Mouse (Mus musculus) limb, embryonic 13.5 days (tissue): Measurements from ENCODE around the gene Jag2. TPM values are rescaled to one million over a fixed set of nuclear protein-coding genes. Genes with fewer than 3 reads are reported as not detected.

Source experiments
- ATAC-seq: fragments of 200-750 bp; cut with Nextera tagmentation; 2 replicates; pipeline ENCODE4 v1.8.0; 2017; ENCODE audit warnings: low read depth, moderate number of reproducible peaks, moderate TSS enrichment; ENCODE audit not compliant: low FRiP score
- H3K27ac ChIP-seq: fragments of 300-500 bp; sonication (generic); 2 replicates; pipeline ENCODE4 v1.5.1; 2015; ENCODE audit warnings: inconsistent platforms, mild to moderate bottlenecking, moderate library complexity
- H3K27me3 ChIP-seq: fragments of 300-500 bp; sonication (generic); 2 replicates; pipeline ENCODE4 v1.6.1; 2015; ENCODE audit warnings: mild to moderate bottlenecking, inconsistent platforms
- H3K36me3 ChIP-seq: fragments of 300-500 bp; sonication (generic); 2 replicates; pipeline ENCODE4 v1.6.1; 2015; ENCODE audit warnings: inconsistent platforms, mild to moderate bottlenecking, moderate library complexity
- H3K4me1 ChIP-seq: fragments of 300-500 bp; sonication (generic); 2 replicates; pipeline ENCODE4 v1.6.1; 2015; ENCODE audit warnings: inconsistent platforms
- H3K4me2 ChIP-seq: fragments of 300-500 bp; sonication (generic); replicated peaks from 2 replicates; pipeline ENCODE4 v1.6.1; 2015; ENCODE audit warnings: inconsistent platforms, mild to moderate bottlenecking, moderate library complexity
- H3K4me3 ChIP-seq: fragments of 300-500 bp; sonication (generic); 2 replicates; pipeline ENCODE4 v1.5.1; 2015; ENCODE audit warnings: moderate library complexity, mild to moderate bottlenecking, inconsistent platforms
- H3K9ac ChIP-seq: fragments of 300-500 bp; sonication (generic); 2 replicates; pipeline ENCODE4 v1.6.1; 2015; ENCODE audit warnings: mild to moderate bottlenecking, inconsistent platforms
- H3K9me3 ChIP-seq: fragments of 300-500 bp; sonication (generic); 2 replicates; pipeline ENCODE4 v1.6.1; 2016; ENCODE audit warnings: inconsistent platforms
- WGBS: fragments of 180-500 bp; shearing (Covaris S2); methylation state at CpG from one replicate; pipeline ENCODE4 v1.1.7; 2015; 5-methylcytosine and 5-hydroxymethylcytosine counted together
- polyA plus RNA-seq: library from polyadenylated mRNA; unstranded; fragments of >200 nt; fragmentation: Nextera tagmentation; extraction: Ambion mirVana; gene quantifications from 2 replicates; pipeline ENCODE4 v1.2.1, GENCODE M21; 2015

Jag2 gene
- polyA plus RNA-seq, 1 experiment from 2014 or later = 5.9 TPM

- peak overlapping the region; percentile 30 for H3K4me3 ChIP-seq
- peak overlapping the region; percentile 51 for H3K9ac ChIP-seq
- no peak overlapping the region for H3K27ac ChIP-seq
- H3K36me3 ChIP-seq = no peaks in the 10 kb centered on the region
- H3K4me2 ChIP-seq = peak overlapping the region; percentile 56
- WGBS = 12% methylated on average over 22 of the region's 22 CpGs
- peaks cover 91% of the 10 kb centered on the region for H3K27me3 ChIP-seq
- no peaks in the 10 kb centered on the region for H3K9me3 ChIP-seq
- ATAC-seq = no peak
- peaks cover 45% of the 10 kb centered on the region for H3K4me1 ChIP-seq
Observed at GRCm38 (mm10) chr12:112874199-112874598, 55.4 kb downstream of the Jag2 start.

- 20% methylated on average over 18 of the region's 18 CpGs for WGBS
- ATAC-seq = no peak
- no peaks in the 10 kb centered on the region for H3K36me3 ChIP-seq
- H3K9ac ChIP-seq = peak overlapping the region; percentile 51; the same call in 1 of the 2 replicates
- peaks cover 91% of the 10 kb centered on the region for H3K27me3 ChIP-seq
- H3K27ac ChIP-seq = no peak overlapping the region
- H3K9me3 ChIP-seq = no peaks in the 10 kb centered on the region
- H3K4me1 ChIP-seq = peaks cover 45% of the 10 kb centered on the region
- H3K4me3 ChIP-seq = peak overlapping the region; percentile 30
- H3K4me2 ChIP-seq = peak overlapping the region; percentile 56
Observed at GRCm38 (mm10) chr12:112873452-112874190, 56.0 kb downstream of the Jag2 start.

- WGBS = 86% methylated on average over 10 of the region's 10 CpGs
- H3K9me3 ChIP-seq = no peaks in the 10 kb centered on the region
- H3K4me3 ChIP-seq = no peak overlapping the region
- no peak overlapping the region for H3K27ac ChIP-seq
- no peak for ATAC-seq
- H3K4me2 ChIP-seq = no peak overlapping the region
- peaks cover 89% of the 10 kb centered on the region for H3K27me3 ChIP-seq
- H3K36me3 ChIP-seq = no peaks in the 10 kb centered on the region
- H3K9ac ChIP-seq = no peak overlapping the region
- H3K4me1 ChIP-seq = peaks cover 43% of the 10 kb centered on the region
Observed at GRCm38 (mm10) chr12:112872991-112873390, 56.6 kb downstream of the Jag2 start.

- Histone ChIP-seq H3K9ac (no peak overlapping the region), H3K9me3 (no peaks in the 10 kb centered on the region), H3K36me3 (no peaks in the 10 kb centered on the region), H3K4me2 (no peak overlapping the region), H3K4me1 (peaks cover 26% of the 10 kb centered on the region), H3K27me3 (peaks cover 72% of the 10 kb centered on the region), H3K4me3 (no peak overlapping the region), H3K27ac (no peak overlapping the region)
- no peak for ATAC-seq
- 87% methylated on average over 2 of the region's 2 CpGs for WGBS
Observed at GRCm38 (mm10) chr12:112871272-112871671, 58.3 kb downstream of the Jag2 start.

- H3K9me3 ChIP-seq = no peaks in the 10 kb centered on the region
- ATAC-seq = no peak
- H3K36me3 ChIP-seq = no peaks in the 10 kb centered on the region
- peaks cover 22% of the 10 kb centered on the region for H3K4me1 ChIP-seq
- H3K27me3 ChIP-seq = peaks cover 67% of the 10 kb centered on the region
- no peak overlapping the region for H3K4me2 ChIP-seq
- no peak overlapping the region for H3K4me3 ChIP-seq
- H3K27ac ChIP-seq = no peak overlapping the region
- H3K9ac ChIP-seq = no peak overlapping the region
- WGBS = 48% methylated on average over 13 of the region's 13 CpGs
Observed at GRCm38 (mm10) chr12:112870775-112871174, 58.8 kb downstream of the Jag2 start.

- 10% methylated on average over 16 of the region's 16 CpGs for WGBS
- peaks cover 57% of the 10 kb centered on the region for H3K27me3 ChIP-seq
- no peaks in the 10 kb centered on the region for H3K36me3 ChIP-seq
- 0 out of 2 replicates have a peak overlapping the region, but pooled peaks have one; percentile 21 for H3K9ac ChIP-seq
- peaks cover 21% of the 10 kb centered on the region for H3K4me1 ChIP-seq
- H3K4me2 ChIP-seq = 0 out of 2 replicates have a peak overlapping the region, but pooled peaks have one; percentile 15
- no peak overlapping the region for H3K27ac ChIP-seq
- ATAC-seq = no peak
- no peak overlapping the region for H3K4me3 ChIP-seq
- H3K9me3 ChIP-seq = no peaks in the 10 kb centered on the region
Observed at GRCm38 (mm10) chr12:112869783-112870204, 59.8 kb downstream of the Jag2 start.

GRCm38 (mm10) chr12:112868178-112869087 is 61.1 kb downstream of the Jag2 start, which contains the start of gene Gpr132:
Gpr132 (minus strand) TSS chr12:112868228.
- Histone ChIP-seq H3K27ac (no peak within 1 kb of the TSS), H3K36me3 (no peaks in the 10 kb centered on the region), H3K4me3 (no peak within 1 kb of the TSS), H3K4me1 (peaks cover 11% of the 10 kb centered on the region), H3K9me3 (no peaks in the 10 kb centered on the region), H3K27me3 (peaks cover 43% of the 10 kb centered on the region), H3K9ac (no peak within 1 kb of the TSS), H3K4me2 (no peak within 1 kb of the TSS)
- ATAC-seq = no peak
- 63% methylated on average over 13 of the region's 13 CpGs for WGBS

GRCm38 (mm10) chr12:112867106-112867674 is 62.4 kb downstream of the Jag2 start:
- Histone ChIP-seq H3K4me2 (no peak overlapping the region), H3K36me3 (no peaks in the 10 kb centered on the region), H3K4me3 (no peak overlapping the region), H3K9me3 (no peaks in the 10 kb centered on the region), H3K27ac (no peak overlapping the region), H3K9ac (no peak overlapping the region), H3K4me1 (0 out of 2 replicates have a peak, but pooled peaks cover 10% of the 10 kb centered on the region), H3K27me3 (peaks cover 32% of the 10 kb centered on the region)
- ATAC-seq = no peak
- 84% methylated on average over 7 of the region's 7 CpGs for whole genome bisulfite sequencing

- ATAC-seq = no peak
- H3K9ac ChIP-seq = no peak overlapping the region
- 77% methylated on average over 8 of the region's 8 CpGs for WGBS
- H3K27me3 ChIP-seq = peaks cover 25% of the 10 kb centered on the region
- H3K27ac ChIP-seq = no peak overlapping the region
- H3K9me3 ChIP-seq = no peaks in the 10 kb centered on the region
- H3K4me3 ChIP-seq = no peak overlapping the region
- 0 out of 2 replicates have a peak, but pooled peaks cover 10% of the 10 kb centered on the region for H3K4me1 ChIP-seq
- H3K4me2 ChIP-seq = no peak overlapping the region
- H3K36me3 ChIP-seq = no peaks in the 10 kb centered on the region
Observed at GRCm38 (mm10) chr12:112866467-112867080, 63.0 kb downstream of the Jag2 start.

- H3K27me3 ChIP-seq = peaks cover 11% of the 10 kb centered on the region
- 0 out of 2 replicates have a peak, but pooled peaks cover 4% of the 10 kb centered on the region for H3K4me1 ChIP-seq
- H3K9ac ChIP-seq = no peak overlapping the region
- no peak overlapping the region for H3K27ac ChIP-seq
- no peaks in the 10 kb centered on the region for H3K9me3 ChIP-seq
- ATAC-seq = no peak
- H3K4me2 ChIP-seq = no peak overlapping the region
- H3K36me3 ChIP-seq = no peaks in the 10 kb centered on the region
- H3K4me3 ChIP-seq = no peak overlapping the region
- WGBS = 85% methylated on average over 7 of the region's 7 CpGs
Observed at GRCm38 (mm10) chr12:112864804-112865203, 64.8 kb downstream of the Jag2 start.

GRCm38 (mm10) chr12:112861911-112862321 is 67.7 kb downstream of the Jag2 start:
- Histone ChIP-seq H3K36me3 (no peaks in the 10 kb centered on the region), H3K9me3 (no peaks in the 10 kb centered on the region), H3K27ac (no peak overlapping the region), H3K27me3 (no peaks in the 10 kb centered on the region), H3K4me3 (no peak overlapping the region), H3K9ac (no peak overlapping the region), H3K4me1 (no peaks in the 10 kb centered on the region), H3K4me2 (no peak overlapping the region)
- ATAC-seq = no peak
- 58% methylated on average over 9 of the region's 9 CpGs for WGBS
